Mouse (Mus musculus) testis, adult 2 months (tissue): ENCODE measurements around the gene Maml1. TPM values are rescaled to one million over a fixed set of nuclear protein-coding genes. Genes with fewer than 3 reads are reported as not detected.

Source experiments
- H3K27ac ChIP-seq: fragments of 200-500 bp; 2 replicates; pipeline ENCODE4 v1.5.1; 2012; ENCODE audit warnings: low read depth, low read length; ENCODE audit not compliant: control insufficient read depth, insufficient read depth
- H3K27me3 ChIP-seq: fragments of 200-500 bp; 2 replicates; pipeline ENCODE4 v1.6.1; 2012; ENCODE audit warnings: mild to moderate bottlenecking, low read length, moderate library complexity; ENCODE audit not compliant: control insufficient read depth, insufficient read depth
- H3K36me3 ChIP-seq: fragments of 200-500 bp; 2 replicates; pipeline ENCODE4 v1.6.1; 2012; ENCODE audit warnings: mild to moderate bottlenecking, low read length; ENCODE audit not compliant: control insufficient read depth, insufficient read depth
- H3K4me1 ChIP-seq: fragments of 200-500 bp; 2 replicates; pipeline ENCODE4 v1.6.1; 2012; ENCODE audit warnings: low read length; ENCODE audit not compliant: control insufficient read depth, insufficient read depth
- H3K4me3 ChIP-seq: fragments of 200-500 bp; 2 replicates; pipeline ENCODE4 v1.5.1; 2012; ENCODE audit warnings: low read depth, mild to moderate bottlenecking, low read length, moderate library complexity, mixed read lengths; ENCODE audit not compliant: control insufficient read depth
- CTCF ChIP-seq: fragments of 200-500 bp; IDR thresholded peaks from 2 replicates; pipeline ENCODE4 v1.5.1; 2012; ENCODE audit warnings: low read depth, mild to moderate bottlenecking, inconsistent platforms, low read length, moderate library complexity; ENCODE audit not compliant: control insufficient read depth, insufficient read depth, insufficient replicate concordance
- POLR2A ChIP-seq: fragments of 200-500 bp; IDR thresholded peaks from 2 replicates; pipeline ENCODE4 v1.6.1; 2012; ENCODE audit warnings: low read depth, mild to moderate bottlenecking, inconsistent platforms, low read length, moderate library complexity; ENCODE audit not compliant: control insufficient read depth
- polyA plus RNA-seq: library from polyadenylated mRNA; depleted of rRNA; stranded (reverse); fragments of >200 nt; gene quantifications from 2 replicates; pipeline ENCODE4 v1.2.3, GENCODE M21; 2012; rRNA removed

Maml1 gene
- 4.2 TPM in 2 replicates for polyA plus RNA-seq

GRCm38 (mm10) chr11:50292190-50292855, at the start of gene Maml1:
Gene Maml1, minus strand, starts transcription at chr11:50292311.
- Histone ChIP-seq H3K27me3 (no peaks in the 10 kb centered on the region), H3K4me1 (no peaks in the 10 kb centered on the region; the same call in 1 of the 2 replicates), H3K27ac (peak within 1 kb of the TSS; percentile 88), H3K4me3 (peak within 1 kb of the TSS; percentile 93), H3K36me3 (peaks cover 2% of the 10 kb centered on the region)
- TF ChIP-seq POLR2A (peak; percentile 85), CTCF (no peak)

- TF ChIP-seq CTCF (no peak), POLR2A (no peak)
- H3K4me1 ChIP-seq = no peaks in the 10 kb centered on the region
- no peaks in the 10 kb centered on the region for H3K36me3 ChIP-seq
- no peaks in the 10 kb centered on the region for H3K27me3 ChIP-seq
- H3K4me3 ChIP-seq = no peak overlapping the region
- no peak overlapping the region for H3K27ac ChIP-seq
Observed at GRCm38 (mm10) chr11:50336891-50337290, 44.8 kb upstream of the Maml1 start.

GRCm38 (mm10) chr11:50336126-50336525, 44.0 kb upstream of the Maml1 start:
- Histone ChIP-seq H3K27ac (no peak overlapping the region), H3K36me3 (no peaks in the 10 kb centered on the region), H3K4me1 (no peaks in the 10 kb centered on the region), H3K4me3 (no peak overlapping the region), H3K27me3 (no peaks in the 10 kb centered on the region)
- TF ChIP-seq POLR2A (no peak), CTCF (no peak)

- Histone ChIP-seq H3K27ac (no peak overlapping the region), H3K4me1 (no peaks in the 10 kb centered on the region), H3K4me3 (no peak overlapping the region), H3K27me3 (no peaks in the 10 kb centered on the region), H3K36me3 (no peaks in the 10 kb centered on the region)
- TF ChIP-seq CTCF (no peak), POLR2A (no peak)
Observed at GRCm38 (mm10) chr11:50333181-50333580, 41.1 kb upstream of the Maml1 start.

- H3K27me3 ChIP-seq = no peaks in the 10 kb centered on the region
Observed at GRCm38 (mm10) chr11:50329378-50329777, 37.3 kb upstream of the Maml1 start.

GRCm38 (mm10) chr11:50328075-50328625, 36.0 kb upstream of the Maml1 start:
- no peak for TF ChIP-seq POLR2A
- TF ChIP-seq CTCF = no peak
- H3K36me3 ChIP-seq = no peaks in the 10 kb centered on the region
- no peak overlapping the region for H3K27ac ChIP-seq
- peaks cover 4% of the 10 kb centered on the region; the same call in 1 of the 2 replicates for H3K4me1 ChIP-seq
- no peaks in the 10 kb centered on the region for H3K27me3 ChIP-seq
- H3K4me3 ChIP-seq = no peak overlapping the region

More at GRCm38 (mm10) chr11:50329378-50329777, 37.3 kb upstream of the Maml1 start:
- H3K36me3 ChIP-seq = no peaks in the 10 kb centered on the region
- no peak overlapping the region for H3K4me3 ChIP-seq
- TF ChIP-seq POLR2A (no peak), CTCF (no peak)
- peaks cover 3% of the 10 kb centered on the region; the same call in 1 of the 2 replicates for H3K4me1 ChIP-seq
- no peak overlapping the region for H3K27ac ChIP-seq

GRCm38 (mm10) chr11:50326302-50326966, 34.3 kb upstream of the Maml1 start:
- Histone ChIP-seq H3K27ac (peak overlapping the region; percentile 98), H3K4me1 (peaks cover 4% of the 10 kb centered on the region; the same call in 1 of the 2 replicates), H3K27me3 (no peaks in the 10 kb centered on the region), H3K4me3 (peak overlapping the region; percentile 98), H3K36me3 (no peaks in the 10 kb centered on the region)
- TF ChIP-seq POLR2A (no peak), CTCF (no peak)
